Mouse (Mus musculus): ENCODE data around the gene Epn2. TPM values are rescaled to one million over a fixed set of nuclear protein-coding genes. Genes with fewer than 3 reads are reported as not detected.

Epn2 gene
- total and polyA plus RNA-seq, 2 experiments from 2014 or later, result 68.9 to 77.3 TPM

- Histone ChIP-seq H3K9me3 (ENCODE audit: low read length) (no peaks in the 10 kb centered on the region), H3K4me3 (ENCODE audit: low read depth, low read length) (peak within 1 kb of the TSS; percentile 56), H3K9ac (peak within 1 kb of the TSS; percentile 72), H3K4me2 (ENCODE audit: low read depth) (peak within 1 kb of the TSS; percentile 65), H3K27ac (ENCODE audit: low read depth, low read length) (peak within 1 kb of the TSS; percentile 88), H3K27me3 (ENCODE audit: insufficient read depth, low read length) (no peaks in the 10 kb centered on the region), H3K36me3 (ENCODE audit: insufficient read depth) (peaks cover 26% of the 10 kb centered on the region), H3K4me1 (ENCODE audit: insufficient read depth) (peaks cover 10% of the 10 kb centered on the region; the same call in 1 of the 2 replicates)
- DNase-seq, result peak; percentile 100
- TF ChIP-seq CTCF (IDR thresholded peaks at IDR 0.05; ENCODE audit: low read depth), result no peak
- WGBS, result 2% methylated on average over 62 of the region's 62 CpGs
- ATAC-seq, result peak; percentile 97
Observed at GRCm38 (mm10) chr11:61494129-61494997, 85.1 kb downstream of the Epn2 start, which contains the start of gene Mapk7. Mapk7 (minus strand) TSS chr11:61494406.

GRCm38 (mm10) chr11:61493525-61494128 lies 85.9 kb downstream of the Epn2 start:
- DNase-seq, result no peak

GRCm38 (mm10) chr11:61492749-61493401 lies 86.6 kb downstream of the Epn2 start:
- H3K4me2 ChIP-seq (ENCODE audit: low read depth), result peak overlapping the region; percentile 65
- H3K27me3 ChIP-seq (ENCODE audit: insufficient read depth, low read length), result no peaks in the 10 kb centered on the region
- peak overlapping the region; percentile 72 for H3K9ac ChIP-seq
- WGBS, result 70% methylated on average over 12 of the region's 12 CpGs
- H3K4me1 ChIP-seq (ENCODE audit: insufficient read depth), result peaks cover 10% of the 10 kb centered on the region; the same call in 1 of the 2 replicates
- peak overlapping the region; percentile 56 for H3K4me3 ChIP-seq (ENCODE audit: low read depth, low read length)
- peaks cover 41% of the 10 kb centered on the region for H3K36me3 ChIP-seq (ENCODE audit: insufficient read depth)
- no peak for ATAC-seq
- DNase-seq, result no peak
- no peak for TF ChIP-seq CTCF (IDR thresholded peaks at IDR 0.05; ENCODE audit: low read depth)
- no peaks in the 10 kb centered on the region for H3K9me3 ChIP-seq (ENCODE audit: low read length)
- peak overlapping the region; percentile 88 for H3K27ac ChIP-seq (ENCODE audit: low read depth, low read length)

More at GRCm38 (mm10) chr11:61493525-61494128, 85.9 kb downstream of the Epn2 start:
- peaks cover 10% of the 10 kb centered on the region; the same call in 1 of the 2 replicates for H3K4me1 ChIP-seq (ENCODE audit: insufficient read depth)
- H3K9me3 ChIP-seq (ENCODE audit: low read length), result no peaks in the 10 kb centered on the region
- peak overlapping the region; percentile 72 for H3K9ac ChIP-seq
- peak; percentile 42 for ATAC-seq
- H3K27me3 ChIP-seq (ENCODE audit: insufficient read depth, low read length), result no peaks in the 10 kb centered on the region
- H3K4me3 ChIP-seq (ENCODE audit: low read depth, low read length), result peak overlapping the region; percentile 56
- peak overlapping the region; percentile 88 for H3K27ac ChIP-seq (ENCODE audit: low read depth, low read length)
- H3K36me3 ChIP-seq (ENCODE audit: insufficient read depth), result peaks cover 33% of the 10 kb centered on the region
- H3K4me2 ChIP-seq (ENCODE audit: low read depth), result peak overlapping the region; percentile 65
- 1% methylated on average over 50 of the region's 50 CpGs for WGBS
- no peak for TF ChIP-seq CTCF (IDR thresholded peaks at IDR 0.05; ENCODE audit: low read depth)

- H3K36me3 ChIP-seq (ENCODE audit: insufficient read depth), result peaks cover 43% of the 10 kb centered on the region
- H3K27ac ChIP-seq (ENCODE audit: low read depth, low read length), result no peak overlapping the region
- H3K4me1 ChIP-seq (ENCODE audit: insufficient read depth), result peaks cover 10% of the 10 kb centered on the region; the same call in 1 of the 2 replicates
- no peak for DNase-seq
- no peak for TF ChIP-seq CTCF (IDR thresholded peaks at IDR 0.05; ENCODE audit: low read depth)
- no peak overlapping the region for H3K4me2 ChIP-seq (ENCODE audit: low read depth)
- no peak overlapping the region for H3K9ac ChIP-seq
- H3K9me3 ChIP-seq (ENCODE audit: low read length), result no peaks in the 10 kb centered on the region
- H3K27me3 ChIP-seq (ENCODE audit: insufficient read depth, low read length), result no peaks in the 10 kb centered on the region
- 86% methylated on average over 22 of the region's 22 CpGs for WGBS
- H3K4me3 ChIP-seq (ENCODE audit: low read depth, low read length), result no peak overlapping the region
- no peak for ATAC-seq
Observed at GRCm38 (mm10) chr11:61490944-61491520, 88.5 kb downstream of the Epn2 start.

- no peak overlapping the region for H3K27ac ChIP-seq (ENCODE audit: low read depth, low read length)
- H3K4me2 ChIP-seq (ENCODE audit: low read depth), result no peak overlapping the region
- H3K27me3 ChIP-seq (ENCODE audit: insufficient read depth, low read length), result no peaks in the 10 kb centered on the region
- 0 out of 2 replicates have a peak, but pooled peaks have one; percentile 8 for TF ChIP-seq CTCF (IDR thresholded peaks at IDR 0.05; ENCODE audit: low read depth)
- H3K4me3 ChIP-seq (ENCODE audit: low read depth, low read length), result no peak overlapping the region
- DNase-seq (no peak), ATAC-seq (no peak)
- peaks cover 16% of the 10 kb centered on the region; the same call in 1 of the 2 replicates for H3K4me1 ChIP-seq (ENCODE audit: insufficient read depth)
- 90% methylated on average over 8 of the region's 8 CpGs for WGBS
- H3K9ac ChIP-seq, result no peak overlapping the region
- H3K9me3 ChIP-seq (ENCODE audit: low read length), result no peaks in the 10 kb centered on the region
- H3K36me3 ChIP-seq (ENCODE audit: insufficient read depth), result peaks cover 43% of the 10 kb centered on the region
Observed at GRCm38 (mm10) chr11:61489874-61490273, 89.6 kb downstream of the Epn2 start.

GRCm38 (mm10) chr11:61489085-61489484 lies 90.4 kb downstream of the Epn2 start:
- 84% methylated on average over 2 of the region's 2 CpGs for WGBS
- DNase-seq (no peak), ATAC-seq (no peak)
- no peak for TF ChIP-seq CTCF (IDR thresholded peaks at IDR 0.05; ENCODE audit: low read depth)
- peaks cover 43% of the 10 kb centered on the region for H3K36me3 ChIP-seq (ENCODE audit: insufficient read depth)
- H3K4me1 ChIP-seq (ENCODE audit: insufficient read depth), result peaks cover 16% of the 10 kb centered on the region; the same call in 1 of the 2 replicates
- no peak overlapping the region for H3K4me3 ChIP-seq (ENCODE audit: low read depth, low read length)
- no peak overlapping the region for H3K9ac ChIP-seq
- no peak overlapping the region for H3K4me2 ChIP-seq (ENCODE audit: low read depth)
- no peaks in the 10 kb centered on the region for H3K9me3 ChIP-seq (ENCODE audit: low read length)
- H3K27ac ChIP-seq (ENCODE audit: low read depth, low read length), result no peak overlapping the region
- H3K27me3 ChIP-seq (ENCODE audit: insufficient read depth, low read length), result no peaks in the 10 kb centered on the region
